Mouse (Mus musculus) heart, postnatal 25 days (tissue): ENCODE measurements around the gene Coro7. TPM values are rescaled to one million over a fixed set of nuclear protein-coding genes. Genes with fewer than 3 reads are reported as not detected.
"Not testable (repeated sequence)": the region's sequence is repeated elsewhere in the genome, so short reads cannot be mapped to it uniquely, and the experiment has no call there.

Experiments used
- DNase-seq: peaks from one replicate; pipeline ENCODE4 v3.0.0; 2022; ENCODE audit warnings: low spot score
- intact Hi-C: fragments of 180-260 bp; cut with DNase I; formaldehyde crosslinking; loops from one replicate; pipeline ENCODE4 v1.15.1; 2025
- total RNA-seq, 2 experiments: library from RNA; stranded (reverse); gene quantifications; 2 replicates each; pipeline ENCODE4 v1.2.3; 2021

The Coro7 gene
- total RNA-seq, 2 experiments from 2014 or later: 12.6 to 16.1 TPM

DNA sequence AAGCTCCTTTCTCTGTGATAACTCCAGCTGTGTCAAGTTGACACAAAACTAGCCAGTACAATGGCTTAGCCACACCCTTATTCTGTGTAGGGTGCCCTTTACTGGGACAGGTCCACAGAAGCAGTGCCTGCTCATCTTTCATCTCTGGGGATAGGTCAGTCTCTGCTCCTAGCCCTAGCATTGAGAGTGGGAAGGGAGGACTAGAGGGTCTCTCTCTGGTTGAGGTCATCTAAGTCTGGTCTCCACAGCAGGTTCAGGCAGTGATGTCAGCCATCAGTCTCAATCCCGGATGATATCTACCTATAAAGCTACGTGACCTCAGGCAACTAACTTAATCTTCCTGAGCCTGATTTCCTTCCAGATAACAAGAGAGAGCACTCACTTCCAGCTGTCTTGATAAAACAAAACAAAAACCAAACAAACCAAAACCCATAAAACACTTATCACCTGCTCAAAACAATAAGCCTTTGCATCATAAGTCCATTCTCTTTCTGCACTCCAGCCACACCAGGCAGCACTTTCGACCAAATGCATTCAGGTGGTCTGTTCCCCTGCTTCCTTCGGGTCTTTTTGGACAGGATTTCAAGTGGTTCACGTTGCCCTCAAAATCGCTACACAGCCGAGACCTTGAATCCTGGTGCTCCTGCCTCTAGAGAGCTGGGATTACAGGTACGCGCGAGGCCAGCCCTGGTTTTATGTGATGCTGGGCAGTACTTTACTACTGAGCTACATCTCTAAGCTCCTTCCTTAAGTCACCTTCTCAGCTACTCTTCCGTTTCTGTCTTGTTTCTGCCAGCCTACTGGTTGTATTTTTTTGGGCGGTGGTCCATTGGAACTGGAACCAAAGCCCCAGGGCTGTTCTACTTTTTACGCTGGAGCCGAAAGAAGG is 93.7 kb downstream of the Coro7 start:
- no peak for DNase-seq
- intact Hi-C loops: loop anchor here (2.0 kb wide), 1 partner anchor 25 kb away; no protein-coding TSS in a partner anchor

DNA sequence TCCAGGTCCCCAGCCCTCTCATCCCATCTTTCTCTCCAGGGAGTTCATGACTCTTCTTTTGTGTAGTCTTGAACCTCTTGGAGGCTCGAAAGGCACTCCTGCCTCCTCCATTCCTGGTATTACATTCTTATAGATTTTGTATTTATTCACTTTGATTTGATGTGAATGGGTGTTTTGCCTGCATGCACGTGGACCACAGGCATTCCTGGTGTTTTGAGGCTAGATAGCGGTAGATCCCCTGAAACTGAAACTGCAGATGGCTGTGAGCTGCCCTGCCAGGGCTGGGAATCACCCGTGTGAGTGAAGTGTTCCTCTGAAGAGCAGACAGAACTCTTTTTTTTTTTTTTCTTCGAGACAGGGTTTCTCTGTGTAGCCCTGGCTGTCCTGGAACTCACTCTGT is 95.1 kb downstream of the Coro7 start:
- DNase-seq: no peak
- intact Hi-C loops: no loop called here

DNA sequence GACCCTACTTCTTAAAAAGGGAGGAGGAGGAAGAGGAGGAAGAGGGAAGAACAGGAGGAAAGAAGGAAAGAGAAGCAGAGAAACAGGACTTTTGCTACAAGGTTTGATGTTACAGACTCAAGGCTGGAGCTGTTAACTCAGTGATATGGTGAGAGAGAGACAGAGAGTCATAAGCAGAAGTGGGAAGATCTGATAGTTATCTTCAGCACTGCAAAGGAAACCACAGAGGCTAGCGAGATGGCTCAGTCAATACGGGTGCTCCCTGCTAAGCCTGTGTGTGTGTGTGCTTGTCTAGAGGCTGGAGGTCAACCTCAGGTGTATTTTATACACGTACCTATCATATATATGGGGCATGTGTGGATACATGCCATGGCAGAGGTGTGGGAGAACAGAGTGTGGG is 95.8 kb downstream of the Coro7 start:
- DNase-seq: no peak
- intact Hi-C loops: no loop called here

DNA sequence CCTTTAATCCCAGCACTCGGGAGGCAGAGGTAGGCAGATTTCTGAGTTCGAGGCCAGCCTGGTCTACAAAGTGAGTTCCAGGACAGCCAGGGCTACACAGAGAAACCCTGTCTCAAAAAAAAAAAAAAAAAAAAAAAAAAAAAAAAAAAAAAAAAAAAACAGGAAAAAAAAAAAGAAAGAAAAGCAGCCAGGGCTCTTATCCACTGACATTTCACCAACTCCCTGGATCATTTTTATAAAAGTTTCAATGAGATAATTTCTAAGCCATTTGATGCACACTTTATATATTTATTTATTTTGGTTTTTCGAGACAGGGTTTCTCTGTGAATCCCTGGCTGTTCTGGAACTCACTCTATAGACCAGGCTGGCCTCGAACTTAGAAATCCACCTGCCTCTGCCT is 98.4 kb downstream of the Coro7 start:
- DNase-seq: not testable (repeated sequence)

DNA sequence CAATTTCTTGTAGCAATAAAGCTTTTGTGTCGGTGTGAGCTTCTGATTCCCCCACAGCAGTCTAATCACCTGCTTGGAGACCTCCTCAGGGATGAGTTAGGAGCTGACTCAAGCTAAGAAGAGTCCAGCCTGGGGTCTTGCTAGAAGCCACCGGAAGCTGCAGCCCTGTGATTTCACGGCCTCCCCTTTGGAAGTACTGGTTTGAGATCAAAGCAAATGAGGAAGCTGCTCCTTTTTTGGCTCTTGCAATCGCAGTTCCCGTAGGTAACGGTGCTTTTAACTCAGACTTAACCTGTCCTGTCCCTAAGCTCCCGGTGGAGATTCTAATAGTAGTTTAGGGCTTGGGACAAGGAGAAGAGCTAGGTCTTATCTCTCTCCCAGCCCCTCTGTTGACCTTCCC is 100.9 kb downstream of the Coro7 start:
- DNase-seq: no peak
- intact Hi-C loops: no loop called here

More for the DNA sequence above, 98.4 kb downstream of the Coro7 start:
- intact Hi-C loops: not testable (repeated sequence)

DNA sequence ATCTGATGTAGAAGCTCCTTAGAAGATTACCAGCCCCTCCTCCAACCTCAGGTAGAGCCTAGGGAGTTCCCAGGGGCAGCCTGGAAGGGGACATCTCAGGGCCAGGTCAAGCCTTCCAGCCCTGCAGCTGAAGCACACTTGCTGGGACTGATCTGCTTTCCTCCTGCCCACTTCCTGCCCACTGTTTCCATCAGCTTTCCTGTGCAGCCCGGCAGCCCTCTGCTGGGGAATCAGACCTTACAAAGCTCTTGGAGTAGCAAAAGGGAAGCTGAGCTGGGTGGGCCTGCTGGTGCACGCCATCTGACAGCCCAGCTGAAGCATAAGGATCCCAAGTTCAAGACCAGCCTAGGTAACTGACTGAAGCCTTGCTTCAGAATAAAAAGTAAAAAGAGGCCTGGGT is 102.7 kb downstream of the Coro7 start:
- no peak for DNase-seq
- intact Hi-C loops: no loop called here

Other genes with a start within 250 kb of the Coro7 start
- 1,000 to 10,000 TPM; 1,004 to 1,109 TPM for gene Srl, start 138.0 kb downstream of the Coro7 start, total RNA-seq
- gene Tfap4, start 119.9 kb downstream of the Coro7 start, total RNA-seq: 1 to 10 TPM; 3.5 to 4.2 TPM
- gene Glis2, start 85.1 kb downstream of the Coro7 start, total RNA-seq: 10 to 100 TPM; 16.6 to 20.3 TPM
- 100 to 1,000 TPM; 129 to 141 TPM for gene Pam16, start 54.8 kb downstream of the Coro7 start, total RNA-seq
- 10 to 100 TPM in 1 of 2 experiments, 1 to 10 TPM in 1; 9.8 to 12.0 TPM for gene Vasn, start 39.8 kb downstream of the Coro7 start, total RNA-seq
- gene Dnaja3, start 39.8 kb downstream of the Coro7 start, total RNA-seq: 100 to 1,000 TPM; 149 TPM
- 1 to 10 TPM; 2.4 to 2.7 TPM for gene Nmral1, start 39.6 kb upstream of the Coro7 start, total RNA-seq
- gene Hmox2, start 46.6 kb upstream of the Coro7 start, total RNA-seq: 10 to 100 TPM; 73.5 to 75.5 TPM
- 10 to 100 TPM; 65.3 to 66.9 TPM for gene Cdip1, start 110.5 kb upstream of the Coro7 start, total RNA-seq
- gene 4930562C15Rik, start 155.6 kb upstream of the Coro7 start, total RNA-seq: not detected
- gene Ubald1, start 200.5 kb upstream of the Coro7 start, total RNA-seq: 10 to 100 TPM; 20.2 to 20.9 TPM
- 100 to 1,000 TPM; 147 to 148 TPM for gene Mgrn1, start 206.5 kb upstream of the Coro7 start, total RNA-seq